Mouse (Mus musculus) stomach, postnatal 0 days (tissue): Measurements from ENCODE around the gene Akr1b7. TPM values are rescaled to one million over a fixed set of nuclear protein-coding genes. Genes with fewer than 3 reads are reported as not detected.
"Not testable (repeated sequence)": the region's sequence is repeated elsewhere in the genome, so short reads cannot be mapped to it uniquely, and the experiment has no call there.

Experiments used
- ATAC-seq: fragments of 200-750 bp; cut with Nextera tagmentation; 2 replicates; pipeline ENCODE4 v1.8.0; 2017; ENCODE audit not compliant: low FRiP score, low TSS enrichment
- DNase-seq: peaks from one replicate; pipeline ENCODE4 v3.0.0-alpha.2; 2016; ENCODE audit warnings: low spot score
- H3K27ac ChIP-seq: fragments of 300-500 bp; sonication (generic); replicated peaks from 2 replicates; pipeline ENCODE4 v1.5.1; 2014; ENCODE audit warnings: mild to moderate bottlenecking, control low read depth
- H3K27me3 ChIP-seq: fragments of 300-500 bp; sonication (generic); 2 replicates; pipeline ENCODE4 v1.6.1; 2014; ENCODE audit warnings: low read length; ENCODE audit not compliant: control insufficient read depth, insufficient read depth
- H3K36me3 ChIP-seq: fragments of 300-500 bp; sonication (generic); 2 replicates; pipeline ENCODE4 v1.6.1; 2014; ENCODE audit warnings: low read length, mixed read lengths; ENCODE audit not compliant: control insufficient read depth, insufficient read depth
- H3K4me1 ChIP-seq: fragments of 300-500 bp; sonication (generic); replicated peaks from 2 replicates; pipeline ENCODE4 v1.6.1; 2014; ENCODE audit warnings: antibody characterized with exemption; ENCODE audit not compliant: control insufficient read depth, insufficient read depth
- H3K4me2 ChIP-seq: fragments of 300-500 bp; sonication (generic); replicated peaks from 2 replicates; pipeline ENCODE4 v1.6.1; 2014; ENCODE audit warnings: low read depth, mild to moderate bottlenecking, control low read depth, moderate library complexity
- H3K4me3 ChIP-seq: fragments of 300-500 bp; sonication (generic); 2 replicates; pipeline ENCODE4 v1.5.1; 2014; ENCODE audit warnings: low read depth, low read length, control low read depth
- H3K9ac ChIP-seq: fragments of 300-500 bp; sonication (generic); 2 replicates; pipeline ENCODE4 v1.6.1; 2014; ENCODE audit warnings: mild to moderate bottlenecking, low read length, control low read depth, mixed read lengths
- H3K9me3 ChIP-seq: fragments of 300-500 bp; sonication (generic); 2 replicates; pipeline ENCODE4 v1.6.1; 2016; ENCODE audit warnings: low read length; ENCODE audit not compliant: control insufficient read depth
- CTCF ChIP-seq: IDR thresholded peaks from 2 replicates; pipeline ENCODE4 v1.5.1; 2016; ENCODE audit warnings: antibody characterized with exemption, low read depth, mild to moderate bottlenecking, moderate library complexity
- EP300 ChIP-seq: optimal IDR thresholded peaks from 2 replicates; pipeline ENCODE3; 2016; ENCODE audit warnings: antibody characterized with exemption
- WGBS: fragments of 180-500 bp; shearing (Covaris S2); extraction: QIAGEN DNeasy Blood & Tissue Kit; methylation state at CpG from one replicate; pipeline ENCODE4 v1.1.7; 2014; 5-methylcytosine and 5-hydroxymethylcytosine counted together
- polyA plus RNA-seq: library from polyadenylated mRNA; unstranded; fragments of >200 nt; fragmentation: Nextera tagmentation; extraction: Ambion mirVana; gene quantifications from 2 replicates; pipeline ENCODE4 v1.2.1, GENCODE M21; 2015

The Akr1b7 gene
- polyA plus RNA-seq, 1 experiment from 2014 or later: 0.17 TPM

DNA sequence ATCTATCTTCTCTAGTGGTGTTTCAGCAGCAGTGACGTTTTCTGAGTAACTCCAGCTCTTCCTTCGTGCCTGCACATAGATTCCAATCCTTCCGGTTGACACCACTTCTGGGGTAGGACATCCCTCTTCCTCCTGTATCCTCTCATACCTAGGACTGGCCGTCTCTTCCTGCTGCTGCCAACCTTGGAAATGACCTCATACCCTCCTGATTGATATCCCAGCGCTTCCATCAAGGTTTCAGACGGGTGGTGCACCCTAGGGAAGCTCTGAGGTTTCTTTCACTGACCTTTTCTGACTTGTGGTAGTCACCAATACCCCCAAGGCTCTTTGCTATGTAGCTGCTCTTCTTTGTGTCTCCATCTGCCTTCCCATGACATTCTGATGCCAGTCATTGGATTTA is 13.7 kb upstream of the Akr1b7 start:
- 83% methylated on average over 6 of the region's 6 CpGs for WGBS
- Histone ChIP-seq H3K4me3 (no peak overlapping the region), H3K27me3 (no peaks in the 10 kb centered on the region), H3K4me1 (no peaks in the 10 kb centered on the region), H3K36me3 (no peaks in the 10 kb centered on the region), H3K9ac (no peak overlapping the region), H3K9me3 (no peaks in the 10 kb centered on the region), H3K4me2 (no peak overlapping the region), H3K27ac (no peak overlapping the region)
- ATAC-seq (no peak), DNase-seq (no peak)
- TF ChIP-seq EP300: no peak
- no peak for TF ChIP-seq CTCF

DNA sequence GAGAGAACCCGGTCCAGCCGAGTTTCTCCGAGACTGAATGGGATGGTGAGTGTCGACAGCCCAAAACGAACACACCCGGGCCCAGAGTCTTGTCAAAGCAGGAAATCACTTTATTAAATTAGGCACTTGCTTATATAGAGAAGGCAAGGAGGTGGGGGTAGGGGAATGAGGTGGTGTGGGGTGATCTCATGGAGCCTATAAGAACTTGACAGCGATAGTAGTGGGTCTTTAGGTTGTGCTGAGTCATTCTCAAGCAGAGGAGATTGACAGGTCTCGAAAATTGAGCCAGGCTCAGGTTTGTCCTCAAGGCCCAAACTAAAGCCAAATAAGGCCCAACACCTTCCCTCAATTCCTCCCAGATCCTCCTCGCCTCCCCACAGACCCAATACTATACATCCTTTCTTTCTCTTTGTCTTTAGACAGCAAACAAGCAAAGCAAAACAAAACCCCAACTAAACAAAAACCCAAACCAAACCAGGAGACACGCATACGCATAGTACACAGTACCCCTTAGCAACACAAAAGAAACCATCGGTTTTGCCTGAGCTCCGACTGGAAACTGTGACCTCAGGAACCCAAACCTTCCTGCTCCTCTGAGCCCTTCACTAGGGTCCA is 12.4 kb upstream of the Akr1b7 start:
- TF ChIP-seq EP300: no peak
- TF ChIP-seq CTCF: no peak
- Histone ChIP-seq H3K27me3 (no peaks in the 10 kb centered on the region), H3K4me1 (no peaks in the 10 kb centered on the region), H3K4me2 (no peak overlapping the region), H3K4me3 (no peak overlapping the region), H3K9me3 (no peaks in the 10 kb centered on the region), H3K36me3 (no peaks in the 10 kb centered on the region), H3K27ac (no peak overlapping the region), H3K9ac (no peak overlapping the region)
- ATAC-seq (no peak), DNase-seq (no peak)
- WGBS: 76% methylated on average over 13 of the region's 13 CpGs

DNA sequence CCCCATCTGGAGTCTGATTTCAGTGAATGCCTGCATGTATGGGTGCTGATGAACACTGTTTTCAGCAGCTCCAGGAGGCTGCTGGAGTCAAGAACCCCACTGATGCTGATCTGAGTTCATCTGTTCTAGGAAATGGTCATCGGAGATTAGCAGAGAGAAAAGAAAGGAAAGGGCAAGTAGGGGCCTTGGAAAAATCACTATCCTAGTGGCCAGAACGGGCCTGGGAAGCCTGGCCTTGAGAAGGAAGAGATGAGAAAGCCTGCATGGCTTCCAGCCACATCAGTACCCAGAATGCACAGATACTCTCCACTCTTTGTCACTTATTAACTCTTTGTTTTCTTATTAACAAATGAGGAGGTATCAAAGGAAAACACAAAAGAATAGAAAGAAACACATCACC is 11.4 kb upstream of the Akr1b7 start:
- TF ChIP-seq CTCF (no peak), EP300 (no peak)
- Histone ChIP-seq H3K27me3 (no peaks in the 10 kb centered on the region), H3K4me2 (no peak overlapping the region), H3K27ac (no peak overlapping the region), H3K4me3 (no peak overlapping the region), H3K9ac (no peak overlapping the region), H3K36me3 (no peaks in the 10 kb centered on the region), H3K9me3 (no peaks in the 10 kb centered on the region), H3K4me1 (no peaks in the 10 kb centered on the region)
- 74% methylated on average over 2 of the region's 2 CpGs for WGBS
- ATAC-seq: no peak
- no peak for DNase-seq

DNA sequence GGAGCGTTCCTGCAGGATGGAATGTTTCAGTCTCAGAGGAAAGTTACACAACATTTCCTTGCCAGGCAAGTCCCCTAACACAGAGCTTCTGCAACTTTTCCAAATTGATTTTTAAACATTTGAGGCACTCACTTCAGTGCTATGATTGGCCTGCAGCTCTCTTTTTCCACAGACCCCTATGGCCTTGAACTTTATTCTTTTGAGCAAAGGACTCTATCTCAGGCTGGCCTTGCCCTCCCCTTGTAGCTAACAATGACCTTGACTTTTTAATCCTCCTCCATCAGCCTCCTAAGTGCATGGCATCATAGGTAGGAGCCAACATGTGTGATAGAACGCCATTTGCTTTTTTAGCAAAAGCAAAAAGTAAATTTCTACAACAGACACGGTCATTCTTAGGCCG is 5.4 kb upstream of the Akr1b7 start:
- WGBS: 84% methylated on average over 4 of the region's 4 CpGs
- Histone ChIP-seq H3K9ac (no peak overlapping the region), H3K9me3 (no peaks in the 10 kb centered on the region), H3K4me2 (no peak overlapping the region), H3K27ac (no peak overlapping the region), H3K27me3 (no peaks in the 10 kb centered on the region), H3K4me3 (no peak overlapping the region), H3K36me3 (no peaks in the 10 kb centered on the region), H3K4me1 (no peaks in the 10 kb centered on the region)
- ATAC-seq (no peak), DNase-seq (no peak)
- no peak for TF ChIP-seq EP300
- no peak for TF ChIP-seq CTCF

DNA sequence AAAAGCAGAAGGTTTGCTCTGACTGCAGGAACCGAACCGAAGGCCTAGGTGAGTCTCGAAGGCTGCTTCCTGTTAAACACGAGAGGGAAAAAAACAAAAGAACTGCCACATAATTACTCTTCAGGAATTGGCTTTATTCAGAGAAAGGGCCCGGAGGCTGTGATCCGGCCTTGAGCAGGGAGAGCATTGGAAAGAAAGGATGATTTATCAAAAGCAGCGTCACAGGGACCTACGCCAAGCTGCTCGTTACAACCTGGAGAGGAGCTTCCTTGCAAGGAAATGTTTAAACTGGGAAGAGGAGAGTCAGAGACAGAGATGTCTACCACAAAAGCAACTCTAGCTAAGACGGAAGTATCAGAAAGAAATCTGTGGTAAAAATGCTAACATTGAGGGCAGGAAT is 4.7 kb upstream of the Akr1b7 start:
- H3K4me1 ChIP-seq: no peaks in the 10 kb centered on the region
- no peaks in the 10 kb centered on the region for H3K9me3 ChIP-seq
- H3K27ac ChIP-seq: no peak overlapping the region
- no peak overlapping the region for H3K4me3 ChIP-seq
- 63% methylated on average over 10 of the region's 10 CpGs for WGBS
- ATAC-seq (no peak), DNase-seq (no peak)
- no peaks in the 10 kb centered on the region for H3K27me3 ChIP-seq
- H3K9ac ChIP-seq: no peak overlapping the region
- H3K4me2 ChIP-seq: no peak overlapping the region
- TF ChIP-seq EP300 (no peak), CTCF (no peak)
- no peaks in the 10 kb centered on the region for H3K36me3 ChIP-seq

DNA sequence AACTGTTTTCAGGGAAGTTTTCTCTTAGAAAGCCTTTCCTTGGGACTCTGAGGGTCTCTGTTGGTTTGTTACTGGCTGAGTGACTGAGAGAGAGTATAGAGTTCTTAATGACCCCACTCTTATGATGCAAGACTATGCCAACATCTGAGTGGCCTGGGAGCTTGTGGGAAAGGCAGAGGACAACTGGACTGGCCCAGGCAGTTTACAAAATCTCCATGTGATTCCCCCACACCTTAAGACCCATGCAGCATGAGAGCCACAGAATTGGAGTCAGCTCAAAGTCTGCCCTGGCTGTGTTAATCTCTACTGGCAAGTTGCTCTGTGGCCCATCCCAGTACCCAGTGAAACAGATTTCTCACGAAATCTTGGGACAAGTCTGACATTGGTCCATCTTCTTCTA is 554 bp downstream of the Akr1b7 start:
- no peak overlapping the region for H3K9ac ChIP-seq
- no peak for ATAC-seq
- H3K4me1 ChIP-seq: no peaks in the 10 kb centered on the region
- H3K9me3 ChIP-seq: no peaks in the 10 kb centered on the region
- DNase-seq: no peak
- no peak overlapping the region for H3K4me3 ChIP-seq
- H3K4me2 ChIP-seq: no peak overlapping the region
- H3K27me3 ChIP-seq: no peaks in the 10 kb centered on the region
- no peak overlapping the region for H3K27ac ChIP-seq
- no peaks in the 10 kb centered on the region for H3K36me3 ChIP-seq
- 86% methylated on average over 1 of the region's 1 CpGs for WGBS
- TF ChIP-seq CTCF (no peak), EP300 (no peak)

DNA sequence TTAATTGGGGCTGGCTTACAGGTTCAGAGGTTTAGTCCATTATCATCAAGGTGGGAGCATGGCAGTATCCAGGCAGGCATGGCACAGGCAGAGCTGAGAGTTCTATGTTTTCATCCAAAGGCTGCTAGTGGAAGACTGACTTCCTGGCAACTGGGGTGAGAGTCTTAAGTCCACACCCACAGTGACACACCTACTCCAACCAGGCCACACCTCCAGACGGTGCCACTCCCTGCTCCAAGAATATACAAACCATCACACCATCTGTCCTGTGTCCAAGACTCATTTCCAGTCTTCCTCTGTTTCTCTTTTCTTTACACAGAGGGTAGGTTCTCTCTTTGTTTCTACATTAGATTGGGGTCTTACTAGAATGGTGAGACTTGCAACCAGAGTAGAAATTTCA is 1.3 kb downstream of the Akr1b7 start:
- DNase-seq, H3K4me3 ChIP-seq, H3K9me3 ChIP-seq, H3K4me1 ChIP-seq, H3K27me3 ChIP-seq, H3K9ac ChIP-seq, ATAC-seq, H3K27ac ChIP-seq, H3K36me3 ChIP-seq, H3K4me2 ChIP-seq: not testable (repeated sequence)
- WGBS: 22% methylated on average over 1 of the region's 1 CpGs
